Mouse (Mus musculus) lung, adult 2 months (tissue): ENCODE data around the gene Gm7075.

ENCODE experiments used
- CTCF ChIP-seq: fragments of 200-500 bp; IDR thresholded peaks from 2 replicates; pipeline ENCODE4 v1.5.1; 2011; ENCODE audit warnings: mild to moderate bottlenecking, low read length, control low read depth; ENCODE audit not compliant: insufficient read depth
- POLR2A ChIP-seq: fragments of 200-500 bp; IDR thresholded peaks from 2 replicates; pipeline ENCODE4 v1.6.1; 2011; ENCODE audit warnings: low read depth, mild to moderate bottlenecking, control low read depth, low read length, borderline replicate concordance; ENCODE audit errors: extremely low read depth

- no peak for TF ChIP-seq CTCF
- TF ChIP-seq POLR2A: no peak
These were observed 2.2 kb upstream of the Gm7075 start for GRCm38 (mm10) chr10:63423591-63424474.
